Mouse (Mus musculus) limb, embryonic 12.5 days (tissue): Measurements from ENCODE around the gene Cyb5rl. TPM values are rescaled to one million over a fixed set of nuclear protein-coding genes. Genes with fewer than 3 reads are reported as not detected.
A peak's percentile ranks its signal among the peaks of the same experiment; 100 is the strongest.

Experiments used
- ATAC-seq: fragments of 200-750 bp; cut with Nextera tagmentation; 2 replicates; pipeline ENCODE4 v1.8.0; 2017; ENCODE audit warnings: low read depth, moderate TSS enrichment; ENCODE audit not compliant: insufficient number of reproducible peaks, insufficient read depth, low FRiP score, low TSS enrichment
- H3K27ac ChIP-seq: fragments of 300-500 bp; sonication (generic); 2 replicates; pipeline ENCODE4 v1.5.1; 2016; ENCODE audit warnings: mild to moderate bottlenecking, moderate library complexity
- H3K27me3 ChIP-seq: fragments of 300-500 bp; sonication (generic); 2 replicates; pipeline ENCODE4 v1.6.1; 2016; ENCODE audit warnings: mild to moderate bottlenecking, moderate library complexity
- H3K36me3 ChIP-seq: fragments of 300-500 bp; sonication (generic); 2 replicates; pipeline ENCODE4 v1.6.1; 2016; ENCODE audit warnings: mild to moderate bottlenecking, moderate library complexity
- H3K4me1 ChIP-seq: fragments of 300-500 bp; sonication (generic); replicated peaks from 2 replicates; pipeline ENCODE4 v1.6.1; 2016
- H3K4me2 ChIP-seq: fragments of 300-500 bp; sonication (generic); 2 replicates; pipeline ENCODE4 v1.6.1; 2016; ENCODE audit warnings: mild to moderate bottlenecking, moderate library complexity
- H3K4me3 ChIP-seq: fragments of 300-500 bp; sonication (generic); replicated peaks from 2 replicates; pipeline ENCODE4 v1.5.1; 2016; ENCODE audit warnings: mild to moderate bottlenecking
- H3K9ac ChIP-seq: fragments of 300-500 bp; sonication (generic); replicated peaks from 2 replicates; pipeline ENCODE4 v1.6.1; 2016; ENCODE audit warnings: mild to moderate bottlenecking, moderate library complexity
- H3K9me3 ChIP-seq: fragments of 300-500 bp; sonication (generic); 2 replicates; pipeline ENCODE4 v1.6.1; 2016; ENCODE audit warnings: mild to moderate bottlenecking, moderate library complexity
- WGBS: fragments of 180-500 bp; shearing (Covaris S2); methylation state at CpG from one replicate; pipeline ENCODE4 v1.1.7; 2016; 5-methylcytosine and 5-hydroxymethylcytosine counted together
- polyA plus RNA-seq: library from polyadenylated mRNA; unstranded; fragments of >200 nt; fragmentation: Nextera tagmentation; extraction: Ambion mirVana; gene quantifications from 2 replicates; pipeline ENCODE4 v1.2.1, GENCODE M21; 2016

Gene Cyb5rl
- 4.6 and 7.1 TPM in 2 replicates for polyA plus RNA-seq

GRCm38 (mm10) chr4:107066252-107067124, at the start of gene Cyb5rl, which contains the start of gene Mrpl37:
Gene Cyb5rl, plus strand, starts transcription at chr4:107066988.
Gene Mrpl37, minus strand, starts transcription at chr4:107066868.
- H3K36me3 ChIP-seq = peaks cover 30% of the 10 kb centered on the region
- H3K4me1 ChIP-seq = peaks cover 14% of the 10 kb centered on the region
- H3K27me3 ChIP-seq = no peaks in the 10 kb centered on the region
- H3K9me3 ChIP-seq = no peaks in the 10 kb centered on the region
- ATAC-seq = peak; percentile 95
- peak within 1 kb of the TSS; percentile 75; the same call in 1 of the 2 replicates for H3K27ac ChIP-seq
- peak within 1 kb of the TSS; percentile 97 for H3K4me2 ChIP-seq
- H3K4me3 ChIP-seq = peak within 1 kb of the TSS; percentile 91
- under 1% methylated on average over 60 of the region's 60 CpGs for WGBS
- H3K9ac ChIP-seq = peak within 1 kb of the TSS; percentile 79

- peaks cover 40% of the 10 kb centered on the region for H3K36me3 ChIP-seq
- no peak overlapping the region for H3K4me3 ChIP-seq
- peaks cover 82% of the 10 kb centered on the region for H3K4me1 ChIP-seq
- no peaks in the 10 kb centered on the region for H3K27me3 ChIP-seq
- no peaks in the 10 kb centered on the region for H3K9me3 ChIP-seq
- H3K4me2 ChIP-seq = no peak overlapping the region
- 0 out of 2 replicates have a peak overlapping the region, but pooled peaks have one; percentile 83 for H3K27ac ChIP-seq
- no peak for ATAC-seq
- H3K9ac ChIP-seq = no peak overlapping the region
Measured at GRCm38 (mm10) chr4:107017257-107017656, 49.5 kb upstream of the Cyb5rl start.

- H3K9me3 ChIP-seq = no peaks in the 10 kb centered on the region
- H3K4me1 ChIP-seq = peaks cover 82% of the 10 kb centered on the region
- 67% methylated on average over 3 of the region's 3 CpGs for WGBS
- H3K4me2 ChIP-seq = no peak overlapping the region
- H3K27me3 ChIP-seq = no peaks in the 10 kb centered on the region
- H3K36me3 ChIP-seq = peaks cover 44% of the 10 kb centered on the region
- no peak overlapping the region for H3K4me3 ChIP-seq
- H3K9ac ChIP-seq = 0 out of 2 replicates have a peak overlapping the region, but pooled peaks have one; percentile 14
- no peak for ATAC-seq
- H3K27ac ChIP-seq = peak overlapping the region; percentile 46; the same call in 1 of the 2 replicates
Measured at GRCm38 (mm10) chr4:107018521-107018920, 48.3 kb upstream of the Cyb5rl start.

DNA sequence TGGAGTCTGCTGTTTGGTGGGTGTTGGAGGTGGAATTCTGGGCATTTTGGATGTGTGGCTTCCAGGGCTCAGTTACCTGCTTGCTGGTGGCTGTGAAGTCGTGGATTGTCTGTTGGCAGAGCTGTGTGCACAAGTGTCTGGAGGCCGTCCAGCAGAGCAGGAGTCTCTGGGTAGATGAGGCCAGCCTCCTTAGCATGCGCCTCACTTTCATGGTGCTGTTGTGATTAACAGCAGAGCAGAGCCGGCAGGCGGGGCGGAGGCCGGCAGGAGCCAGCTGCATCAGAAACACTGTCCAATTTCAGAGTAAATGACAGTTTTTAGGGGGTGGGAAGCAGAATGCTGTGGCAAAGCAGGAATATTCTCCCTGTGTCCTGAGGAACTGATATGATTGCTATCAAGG, 47.8 kb upstream of the Cyb5rl start:
- Histone ChIP-seq H3K36me3 (peaks cover 43% of the 10 kb centered on the region), H3K9ac (0 out of 2 replicates have a peak overlapping the region, but pooled peaks have one; percentile 14), H3K27me3 (no peaks in the 10 kb centered on the region), H3K27ac (0 out of 2 replicates have a peak overlapping the region, but pooled peaks have one; percentile 46), H3K4me1 (peaks cover 79% of the 10 kb centered on the region), H3K4me2 (no peak overlapping the region), H3K4me3 (no peak overlapping the region), H3K9me3 (no peaks in the 10 kb centered on the region)
- WGBS = 57% methylated on average over 7 of the region's 7 CpGs
- ATAC-seq = no peak

- no peak overlapping the region for H3K4me2 ChIP-seq
- WGBS = 78% methylated on average over 5 of the region's 5 CpGs
- H3K4me1 ChIP-seq = peaks cover 79% of the 10 kb centered on the region
- no peak overlapping the region for H3K9ac ChIP-seq
- H3K4me3 ChIP-seq = no peak overlapping the region
- no peaks in the 10 kb centered on the region for H3K27me3 ChIP-seq
- H3K36me3 ChIP-seq = peaks cover 40% of the 10 kb centered on the region
- no peaks in the 10 kb centered on the region for H3K9me3 ChIP-seq
- no peak for ATAC-seq
- H3K27ac ChIP-seq = peak overlapping the region; percentile 14; the same call in 1 of the 2 replicates
Measured at GRCm38 (mm10) chr4:107020287-107021000, 46.3 kb upstream of the Cyb5rl start.

DNA sequence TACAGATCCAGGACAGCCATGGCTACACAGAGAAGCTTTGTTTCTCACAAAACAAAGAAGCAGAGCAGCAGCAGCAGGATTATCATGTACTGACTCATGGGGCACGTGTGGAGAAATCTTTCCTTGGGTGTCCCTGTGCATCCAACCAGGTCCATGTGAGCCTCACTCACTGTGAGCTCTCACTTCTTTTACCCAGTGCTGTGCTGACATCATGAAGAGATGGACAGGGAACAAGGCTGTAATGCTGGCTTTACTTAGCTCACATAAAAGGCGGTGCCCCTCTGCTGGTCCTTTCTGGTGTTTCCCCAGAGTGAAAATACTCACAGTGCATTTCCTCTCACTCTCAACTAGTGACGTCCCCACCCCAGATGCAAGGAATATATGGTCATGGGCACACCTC, 45.3 kb upstream of the Cyb5rl start:
- H3K36me3 ChIP-seq = peaks cover 46% of the 10 kb centered on the region
- H3K9ac ChIP-seq = no peak overlapping the region
- H3K4me2 ChIP-seq = no peak overlapping the region
- no peaks in the 10 kb centered on the region for H3K27me3 ChIP-seq
- H3K4me1 ChIP-seq = peaks cover 77% of the 10 kb centered on the region
- WGBS = 73% methylated on average over 3 of the region's 3 CpGs
- H3K4me3 ChIP-seq = no peak overlapping the region
- no peak overlapping the region for H3K27ac ChIP-seq
- H3K9me3 ChIP-seq = no peaks in the 10 kb centered on the region
- ATAC-seq = no peak

- ATAC-seq = no peak
- peaks cover 63% of the 10 kb centered on the region for H3K36me3 ChIP-seq
- H3K9ac ChIP-seq = no peak overlapping the region
- 76% methylated on average over 7 of the region's 7 CpGs for WGBS
- H3K4me2 ChIP-seq = no peak overlapping the region
- no peak overlapping the region for H3K4me3 ChIP-seq
- H3K9me3 ChIP-seq = no peaks in the 10 kb centered on the region
- peaks cover 45% of the 10 kb centered on the region for H3K4me1 ChIP-seq
- H3K27ac ChIP-seq = no peak overlapping the region
- no peaks in the 10 kb centered on the region for H3K27me3 ChIP-seq
Measured at GRCm38 (mm10) chr4:107024899-107025298, 41.9 kb upstream of the Cyb5rl start.

- no peaks in the 10 kb centered on the region for H3K9me3 ChIP-seq
- peak overlapping the region; percentile 45; the same call in 1 of the 2 replicates for H3K27ac ChIP-seq
- no peak for ATAC-seq
- no peak overlapping the region for H3K4me3 ChIP-seq
- WGBS = 72% methylated on average over 5 of the region's 5 CpGs
- peaks cover 44% of the 10 kb centered on the region for H3K4me1 ChIP-seq
- peaks cover 68% of the 10 kb centered on the region for H3K36me3 ChIP-seq
- no peaks in the 10 kb centered on the region for H3K27me3 ChIP-seq
- H3K9ac ChIP-seq = no peak overlapping the region
- no peak overlapping the region for H3K4me2 ChIP-seq
Measured at GRCm38 (mm10) chr4:107025369-107025768, 41.4 kb upstream of the Cyb5rl start.

- 54% methylated on average over 8 of the region's 8 CpGs for WGBS
- Histone ChIP-seq H3K36me3 (peaks cover 78% of the 10 kb centered on the region), H3K9ac (no peak overlapping the region), H3K27me3 (no peaks in the 10 kb centered on the region), H3K4me1 (peaks cover 41% of the 10 kb centered on the region), H3K4me3 (no peak overlapping the region), H3K9me3 (no peaks in the 10 kb centered on the region), H3K27ac (0 out of 2 replicates have a peak overlapping the region, but pooled peaks have one; percentile 35), H3K4me2 (no peak overlapping the region)
- ATAC-seq = no peak
Measured at GRCm38 (mm10) chr4:107026451-107026850, 40.3 kb upstream of the Cyb5rl start.

GRCm38 (mm10) chr4:107035689-107036088, 31.1 kb upstream of the Cyb5rl start:
- WGBS = 82% methylated on average over 4 of the region's 4 CpGs
- H3K4me2 ChIP-seq = no peak overlapping the region
- no peak for ATAC-seq
- no peaks in the 10 kb centered on the region for H3K4me1 ChIP-seq
- no peak overlapping the region for H3K27ac ChIP-seq
- no peaks in the 10 kb centered on the region for H3K9me3 ChIP-seq
- H3K4me3 ChIP-seq = no peak overlapping the region
- peaks cover 100% of the 10 kb centered on the region for H3K36me3 ChIP-seq
- H3K27me3 ChIP-seq = no peaks in the 10 kb centered on the region
- H3K9ac ChIP-seq = no peak overlapping the region

DNA sequence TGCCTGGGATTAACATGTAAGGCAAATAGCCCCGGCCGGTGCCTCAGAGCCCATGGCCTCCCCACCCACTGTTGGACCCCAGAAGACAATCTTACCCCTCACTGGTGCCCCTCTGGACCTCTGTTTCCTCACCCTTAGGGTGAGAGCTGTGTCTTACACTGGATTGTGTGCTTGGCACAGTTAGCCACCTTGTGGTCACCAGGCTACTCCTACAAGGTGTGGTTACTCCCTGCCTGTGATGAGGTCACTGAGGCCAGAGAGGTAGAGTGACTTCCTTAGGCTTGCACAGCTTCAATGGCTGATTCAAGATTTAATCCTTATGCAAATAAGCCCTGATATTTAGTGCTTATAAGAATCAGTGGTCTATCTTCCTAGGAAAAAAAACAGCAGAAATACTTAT, 29.8 kb upstream of the Cyb5rl start:
- Histone ChIP-seq H3K4me3 (no peak overlapping the region), H3K9me3 (no peaks in the 10 kb centered on the region), H3K4me2 (no peak overlapping the region), H3K9ac (no peak overlapping the region), H3K36me3 (peaks cover 100% of the 10 kb centered on the region), H3K27ac (no peak overlapping the region), H3K27me3 (no peaks in the 10 kb centered on the region), H3K4me1 (no peaks in the 10 kb centered on the region)
- WGBS = 97% methylated on average over 2 of the region's 2 CpGs
- ATAC-seq = no peak; the same call in 1 of the 2 replicates
